Mouse (Mus musculus): Measurements from ENCODE around the gene Ctxn1. TPM values are rescaled to one million over a fixed set of nuclear protein-coding genes. Genes with fewer than 3 reads are reported as not detected.

Gene Ctxn1
- polyA plus RNA-seq, 1 experiment from 2014 or later: 257 TPM

DNA sequence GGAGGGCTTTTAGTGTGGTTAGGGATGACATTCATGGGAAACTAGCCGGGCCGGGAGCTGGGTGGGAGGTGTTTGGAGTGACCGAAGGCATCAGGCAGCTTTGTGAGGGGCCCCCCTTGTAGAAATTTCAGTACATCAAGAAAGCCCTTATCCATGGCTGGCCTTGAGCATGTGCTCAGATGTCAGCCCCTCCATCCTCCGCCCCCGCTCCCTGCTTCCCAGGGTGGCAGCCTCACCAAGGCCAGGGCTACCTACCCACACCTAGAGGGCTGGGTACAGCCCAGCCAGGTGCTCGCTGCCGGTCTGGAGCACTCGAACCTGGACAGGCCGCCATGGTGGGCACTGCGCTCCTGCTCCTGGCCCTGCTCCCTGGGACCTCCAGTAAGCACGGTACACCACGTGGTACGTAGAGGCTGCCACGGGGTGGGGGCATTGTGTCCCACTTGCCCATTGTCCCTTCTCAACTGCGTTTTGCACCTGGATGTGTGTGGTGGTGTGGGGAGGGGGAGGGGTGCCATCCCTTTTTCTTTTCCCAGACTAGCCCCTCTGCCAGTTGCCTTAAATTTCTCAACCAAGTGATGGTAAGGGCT lies 11.0 kb downstream of the Ctxn1 start, which contains the start of gene Tgfbr3l:
Gene Tgfbr3l (plus strand): TSS at position 264 of the 590 bp plus-strand sequence.
- H3K4me1 ChIP-seq (replicated peaks): peaks cover 20% of the 10 kb centered on the region
- WGBS: 82% methylated on average over 15 of the region's 15 CpGs
- H3K36me3 ChIP-seq: peaks cover 69% of the 10 kb centered on the region
- no peak within 1 kb of the TSS for H3K4me3 ChIP-seq (replicated peaks)
- H3K9ac ChIP-seq (replicated peaks): peak within 1 kb of the TSS; percentile 41; the same call in 1 of the 2 replicates
- H3K4me2 ChIP-seq (replicated peaks): no peak within 1 kb of the TSS
- H3K27me3 ChIP-seq: peaks cover 15% of the 10 kb centered on the region; the same call in 1 of the 2 replicates
- H3K9me3 ChIP-seq: no peaks in the 10 kb centered on the region
- H3K27ac ChIP-seq: no peak within 1 kb of the TSS
- ATAC-seq: no peak

DNA sequence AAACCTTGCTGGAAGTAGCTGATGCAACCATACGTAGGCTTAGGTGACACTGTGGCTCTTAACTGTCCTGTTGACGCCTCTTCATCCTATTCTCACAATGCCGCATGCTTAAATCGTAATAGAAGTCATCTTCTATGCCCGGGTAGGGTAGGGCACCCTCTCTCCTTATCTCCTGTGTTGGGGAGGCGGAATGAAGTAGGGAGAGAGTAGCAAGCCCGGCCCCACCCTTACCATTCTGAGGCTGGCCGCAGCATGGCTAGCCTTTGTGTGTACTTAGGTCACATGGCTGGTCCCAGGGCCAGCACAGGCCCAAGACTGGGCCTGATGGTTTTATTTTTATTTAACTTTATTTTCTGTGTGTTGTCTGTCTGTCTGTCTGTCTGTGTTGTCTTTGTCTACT lies 11.8 kb downstream of the Ctxn1 start:
- no peak for ATAC-seq
- Histone ChIP-seq H3K4me3 (replicated peaks) (no peak overlapping the region), H3K27ac (no peak overlapping the region), H3K36me3 (peaks cover 77% of the 10 kb centered on the region), H3K4me2 (replicated peaks) (no peak overlapping the region), H3K27me3 (peaks cover 15% of the 10 kb centered on the region; the same call in 1 of the 2 replicates), H3K9me3 (no peaks in the 10 kb centered on the region), H3K4me1 (replicated peaks) (peaks cover 15% of the 10 kb centered on the region), H3K9ac (replicated peaks) (no peak overlapping the region)
- 95% methylated on average over 8 of the region's 8 CpGs for WGBS

DNA sequence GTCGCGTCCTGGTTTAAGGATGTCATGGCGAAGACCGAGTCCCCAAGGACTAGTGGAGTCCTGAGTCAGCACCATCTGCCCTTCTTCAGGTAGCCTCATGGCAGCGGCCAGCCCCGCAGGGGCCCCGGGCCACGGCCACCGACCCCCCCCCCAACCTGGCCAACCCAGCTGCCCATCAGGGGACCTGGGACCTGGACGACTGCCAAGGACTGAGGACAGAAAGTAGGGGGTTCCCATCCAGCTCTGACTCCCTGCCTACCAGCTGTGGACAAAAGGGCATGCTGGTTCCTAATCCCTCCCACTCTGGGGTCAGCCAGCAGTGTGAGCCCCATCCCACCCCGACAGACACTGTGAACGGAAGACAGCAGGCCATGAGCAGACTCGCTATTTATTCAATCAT lies 13.3 kb downstream of the Ctxn1 start:
- H3K4me3 ChIP-seq (replicated peaks): no peak overlapping the region
- no peak overlapping the region for H3K4me2 ChIP-seq (replicated peaks)
- peaks cover 15% of the 10 kb centered on the region; the same call in 1 of the 2 replicates for H3K27me3 ChIP-seq
- WGBS: 82% methylated on average over 13 of the region's 13 CpGs
- ATAC-seq: no peak
- no peak overlapping the region for H3K27ac ChIP-seq
- H3K36me3 ChIP-seq: peaks cover 87% of the 10 kb centered on the region
- H3K9me3 ChIP-seq: no peaks in the 10 kb centered on the region
- peaks cover 24% of the 10 kb centered on the region for H3K4me1 ChIP-seq (replicated peaks)
- no peak overlapping the region for H3K9ac ChIP-seq (replicated peaks)

DNA sequence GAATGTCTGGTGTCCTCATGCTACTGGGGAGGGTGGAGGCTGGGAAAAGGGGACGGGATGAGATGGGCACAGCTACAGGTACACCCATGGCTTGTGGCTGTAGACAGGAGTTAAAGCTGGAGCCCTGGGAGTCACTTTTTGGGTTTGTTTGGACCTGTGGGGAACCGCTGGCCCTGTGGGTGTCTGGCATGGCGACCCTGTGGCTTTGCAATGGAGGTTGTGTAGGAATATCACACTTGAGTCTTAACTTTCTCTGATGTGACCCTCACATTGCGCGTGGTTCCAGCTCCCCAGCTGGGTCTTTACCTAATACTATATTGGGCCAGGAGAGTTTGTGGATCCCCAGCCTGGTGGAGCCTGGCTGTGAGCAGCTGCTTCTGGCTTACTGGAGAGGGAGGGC lies 14.0 kb downstream of the Ctxn1 start:
- Histone ChIP-seq H3K36me3 (peaks cover 85% of the 10 kb centered on the region), H3K4me2 (replicated peaks) (no peak overlapping the region), H3K9me3 (no peaks in the 10 kb centered on the region), H3K9ac (replicated peaks) (no peak overlapping the region), H3K27ac (no peak overlapping the region), H3K4me3 (replicated peaks) (no peak overlapping the region), H3K4me1 (replicated peaks) (peaks cover 25% of the 10 kb centered on the region), H3K27me3 (peaks cover 15% of the 10 kb centered on the region; the same call in 1 of the 2 replicates)
- 97% methylated on average over 5 of the region's 5 CpGs for WGBS
- no peak for ATAC-seq

DNA sequence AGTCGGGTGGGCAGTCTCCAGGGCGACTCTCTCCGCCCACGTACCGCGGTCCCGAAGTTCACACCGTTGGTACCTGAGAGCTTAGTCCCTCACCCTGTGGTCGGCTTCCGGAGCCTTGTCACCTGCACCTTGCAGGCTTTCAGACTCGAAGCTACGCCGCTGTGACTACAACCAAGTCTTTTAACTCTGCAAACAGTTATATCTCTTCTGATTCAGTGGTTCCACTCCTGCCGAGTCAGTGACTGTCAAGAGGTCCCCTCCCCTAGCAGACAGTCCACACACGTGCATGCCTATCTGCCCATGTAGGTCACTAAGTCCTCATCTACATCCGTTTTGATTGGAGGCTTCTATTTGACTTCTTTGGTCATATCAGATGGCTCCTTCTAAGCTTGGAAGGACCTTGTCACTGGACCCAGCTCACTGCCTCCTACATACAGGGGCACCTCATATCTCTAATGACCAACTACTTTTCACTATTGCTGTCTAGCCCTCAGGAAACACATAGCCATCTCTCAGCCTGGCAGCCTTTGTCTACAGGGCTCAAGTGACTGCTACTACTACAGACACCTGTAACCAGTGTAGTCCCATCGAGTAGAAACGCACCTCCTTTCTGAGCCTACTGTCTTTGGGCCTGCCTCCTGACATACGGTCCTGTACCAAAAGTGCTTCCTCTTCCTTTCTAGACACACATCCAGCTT lies 19.7 kb downstream of the Ctxn1 start:
- WGBS: 16% methylated on average over 19 of the region's 19 CpGs
- no peak for ATAC-seq
- H3K4me2 ChIP-seq (replicated peaks): peak overlapping the region; percentile 77
- peaks cover 31% of the 10 kb centered on the region for H3K36me3 ChIP-seq
- no peaks in the 10 kb centered on the region for H3K27me3 ChIP-seq
- peak overlapping the region; percentile 95 for H3K27ac ChIP-seq
- no peaks in the 10 kb centered on the region for H3K9me3 ChIP-seq
- peak overlapping the region; percentile 80 for H3K9ac ChIP-seq (replicated peaks)
- H3K4me3 ChIP-seq (replicated peaks): peak overlapping the region; percentile 85
- H3K4me1 ChIP-seq (replicated peaks): peaks cover 37% of the 10 kb centered on the region

DNA sequence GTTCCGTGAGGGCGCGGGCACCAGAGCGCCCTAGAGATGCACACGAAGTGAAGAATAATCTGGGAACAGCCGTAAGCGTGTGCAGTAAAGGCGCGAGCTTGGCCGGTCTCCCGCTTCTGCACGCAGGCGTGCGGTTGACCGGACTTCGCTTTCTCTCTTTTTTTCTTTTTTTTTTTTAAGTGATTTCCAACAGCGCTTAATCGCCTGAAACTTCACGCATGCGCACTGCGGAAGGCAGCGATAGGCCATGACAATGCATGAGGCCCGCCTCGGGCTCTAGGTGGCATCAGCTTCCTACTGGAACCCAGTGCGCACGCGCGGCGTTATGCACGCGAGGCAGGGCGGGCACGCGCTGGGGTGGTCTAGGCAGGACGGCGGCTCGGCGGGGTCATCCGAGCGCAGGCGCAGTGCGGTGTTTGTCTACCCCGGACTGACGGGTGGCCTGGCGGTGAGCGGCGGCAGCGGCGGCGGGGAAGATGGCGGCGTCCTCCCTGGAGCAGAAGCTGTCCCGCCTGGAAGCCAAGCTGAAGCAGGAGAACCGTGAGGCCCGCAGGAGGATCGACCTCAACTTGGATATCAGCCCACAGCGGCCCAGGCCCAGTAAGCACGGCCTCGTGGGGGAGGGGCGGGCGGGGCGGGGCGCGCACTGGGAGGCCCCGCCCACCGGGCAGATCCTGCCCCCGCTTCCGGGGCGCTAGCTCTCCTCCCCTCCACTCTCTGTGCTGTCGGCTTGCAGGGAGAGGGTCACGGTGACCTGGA lies 20.5 kb downstream of the Ctxn1 start, which contains the start of the genes Map2k7 and Gm49320:
Gene Map2k7 (plus strand): TSS at position 307 of the 759 bp plus-strand sequence.
Gene Gm49320 (plus strand): TSS at position 432 of the 759 bp plus-strand sequence.
- H3K9me3 ChIP-seq: no peaks in the 10 kb centered on the region
- H3K4me2 ChIP-seq (replicated peaks): peak within 1 kb of the TSS; percentile 77
- ATAC-seq: peak; percentile 94
- H3K4me1 ChIP-seq (replicated peaks): peaks cover 37% of the 10 kb centered on the region
- peak within 1 kb of the TSS; percentile 95 for H3K27ac ChIP-seq
- under 1% methylated on average over 70 of the region's 71 CpGs for WGBS
- H3K27me3 ChIP-seq: no peaks in the 10 kb centered on the region
- H3K36me3 ChIP-seq: peaks cover 24% of the 10 kb centered on the region
- peak within 1 kb of the TSS; percentile 80 for H3K9ac ChIP-seq (replicated peaks)
- peak within 1 kb of the TSS; percentile 85 for H3K4me3 ChIP-seq (replicated peaks)

DNA sequence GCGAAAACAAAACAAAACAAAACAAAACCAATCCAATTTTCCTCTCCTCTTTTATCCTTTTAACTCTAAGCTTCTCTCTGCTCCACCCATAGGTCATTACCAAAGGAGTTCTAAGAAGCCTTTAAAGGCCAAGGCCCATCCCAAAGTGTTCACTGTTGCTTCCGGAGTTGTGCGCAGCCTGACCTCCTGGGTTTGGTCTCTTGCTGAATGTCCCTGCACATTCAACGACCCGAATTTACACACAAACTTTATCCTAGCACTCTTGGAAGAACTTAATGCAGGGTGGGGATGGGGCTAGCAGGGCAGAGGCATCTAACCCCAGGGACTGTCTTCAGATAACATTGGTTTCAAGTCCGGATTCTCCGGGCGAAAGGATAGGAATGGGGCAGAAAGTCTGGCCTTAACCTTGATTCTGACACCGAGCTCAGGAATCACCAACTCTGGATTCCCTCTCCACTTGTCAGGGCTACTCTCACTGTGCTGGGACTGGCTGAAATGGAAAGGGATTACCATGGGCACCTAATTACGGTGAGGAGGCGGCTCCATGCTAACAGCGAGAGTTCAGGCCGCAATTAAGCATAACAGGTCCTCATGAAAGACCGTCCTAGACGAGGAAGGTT lies 21.1 kb downstream of the Ctxn1 start:
- ATAC-seq: peak; percentile 4
- H3K36me3 ChIP-seq: peaks cover 17% of the 10 kb centered on the region
- H3K9me3 ChIP-seq: no peaks in the 10 kb centered on the region
- H3K27me3 ChIP-seq: no peaks in the 10 kb centered on the region
- 20% methylated on average over 15 of the region's 15 CpGs for WGBS
- H3K4me1 ChIP-seq (replicated peaks): peaks cover 37% of the 10 kb centered on the region
- H3K4me2 ChIP-seq (replicated peaks): peak overlapping the region; percentile 61
- H3K4me3 ChIP-seq (replicated peaks): peak overlapping the region; percentile 85
- H3K9ac ChIP-seq (replicated peaks): peak overlapping the region; percentile 71
- peak overlapping the region; percentile 95 for H3K27ac ChIP-seq

DNA sequence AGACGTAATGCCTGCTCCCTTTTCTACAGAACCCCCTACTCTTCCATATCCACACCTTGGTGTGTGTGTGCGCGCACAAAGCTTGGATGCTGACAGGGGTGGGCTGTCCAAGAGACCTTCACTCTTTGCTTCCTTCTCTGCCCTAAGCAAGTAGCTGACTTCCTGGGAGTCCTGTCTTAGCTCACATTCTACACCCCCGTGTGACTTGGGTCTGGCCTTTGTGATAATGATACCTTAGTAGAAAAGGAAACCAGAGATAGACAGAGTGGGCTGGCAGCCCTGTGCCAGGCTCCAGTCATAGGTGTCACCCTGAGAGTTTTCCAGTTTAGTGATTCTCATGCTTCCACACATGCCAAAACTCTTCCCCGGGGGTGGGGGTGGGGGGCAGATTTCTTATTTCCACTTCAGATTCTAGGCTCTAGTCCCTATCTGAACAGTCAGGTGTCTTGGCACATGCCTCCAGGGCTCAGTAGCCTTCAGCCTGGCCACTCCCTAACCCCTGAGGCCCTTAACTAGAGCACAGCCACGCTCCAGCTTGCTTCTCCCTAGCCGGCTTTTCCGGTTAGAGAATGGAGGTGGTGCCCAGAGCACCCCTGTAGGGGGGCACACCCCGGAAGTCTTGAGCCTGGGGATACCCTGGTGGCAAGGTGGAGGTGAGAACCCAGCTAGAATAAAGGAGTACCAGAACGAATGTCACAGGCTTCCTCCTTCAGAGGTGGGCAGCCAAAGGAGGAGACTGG lies 28.3 kb downstream of the Ctxn1 start:
- no peaks in the 10 kb centered on the region for H3K36me3 ChIP-seq
- H3K4me1 ChIP-seq (replicated peaks): peaks cover 5% of the 10 kb centered on the region; the same call in 1 of the 2 replicates
- no peak overlapping the region for H3K9ac ChIP-seq (replicated peaks)
- H3K9me3 ChIP-seq: no peaks in the 10 kb centered on the region
- no peak for ATAC-seq
- peaks cover 24% of the 10 kb centered on the region for H3K27me3 ChIP-seq
- 69% methylated on average over 10 of the region's 10 CpGs for WGBS
- H3K27ac ChIP-seq: no peak overlapping the region
- no peak overlapping the region for H3K4me2 ChIP-seq (replicated peaks)
- H3K4me3 ChIP-seq (replicated peaks): no peak overlapping the region

DNA sequence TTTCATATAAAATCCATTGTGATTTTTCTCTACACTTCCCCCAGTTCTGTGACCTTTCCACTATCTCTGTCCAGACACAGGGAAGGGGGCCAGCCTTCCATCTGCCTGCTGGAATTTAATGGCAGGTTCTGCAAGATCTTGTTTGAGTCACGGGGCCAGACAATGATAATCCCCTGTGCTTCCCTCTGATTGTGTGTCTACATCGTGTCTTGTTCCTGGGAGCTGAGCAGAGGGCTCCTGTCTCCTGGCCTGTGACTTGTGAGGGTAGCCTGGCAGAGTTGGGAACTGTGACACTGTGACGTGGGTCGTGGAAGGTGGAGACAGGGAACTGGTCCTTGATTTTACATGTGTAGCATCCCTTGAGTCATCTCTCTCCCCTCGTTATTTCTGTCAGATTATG lies 29.3 kb downstream of the Ctxn1 start:
- peaks cover 25% of the 10 kb centered on the region for H3K27me3 ChIP-seq
- no peaks in the 10 kb centered on the region for H3K36me3 ChIP-seq
- H3K4me1 ChIP-seq (replicated peaks): peaks cover 5% of the 10 kb centered on the region; the same call in 1 of the 2 replicates
- no peak overlapping the region for H3K4me3 ChIP-seq (replicated peaks)
- H3K9ac ChIP-seq (replicated peaks): no peak overlapping the region
- H3K4me2 ChIP-seq (replicated peaks): no peak overlapping the region
- no peaks in the 10 kb centered on the region for H3K9me3 ChIP-seq
- H3K27ac ChIP-seq: no peak overlapping the region
- 65% methylated on average over 5 of the region's 5 CpGs for WGBS
- no peak for ATAC-seq

DNA sequence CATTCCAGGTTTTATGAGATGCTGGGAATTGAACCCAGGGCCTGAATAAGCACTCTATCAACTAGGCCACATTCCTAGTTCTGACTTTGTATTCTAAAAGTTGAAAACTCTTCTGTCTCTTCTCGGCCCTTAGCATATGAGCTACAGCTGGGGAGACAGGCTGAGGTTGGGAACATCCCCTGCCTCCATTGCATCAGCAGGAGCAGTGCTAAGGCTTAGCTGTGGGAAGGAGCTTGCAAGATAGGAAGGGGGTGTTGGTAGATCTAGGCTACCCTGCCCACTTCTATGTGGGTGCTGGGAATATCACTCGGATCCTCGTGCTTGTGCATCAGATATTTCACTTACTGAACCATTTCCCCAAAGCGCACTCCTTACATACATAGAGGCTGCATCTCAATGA lies 31.2 kb downstream of the Ctxn1 start:
- H3K36me3 ChIP-seq: no peaks in the 10 kb centered on the region
- H3K9ac ChIP-seq (replicated peaks): no peak overlapping the region
- 95% methylated on average over 4 of the region's 4 CpGs for WGBS

More for the DNA sequence above, 31.2 kb downstream of the Ctxn1 start:
- Histone ChIP-seq H3K27me3 (peaks cover 25% of the 10 kb centered on the region), H3K4me1 (replicated peaks) (peaks cover 5% of the 10 kb centered on the region; the same call in 1 of the 2 replicates), H3K27ac (no peak overlapping the region), H3K4me3 (replicated peaks) (no peak overlapping the region), H3K9me3 (no peaks in the 10 kb centered on the region), H3K4me2 (replicated peaks) (no peak overlapping the region)
- ATAC-seq: no peak
